Mouse (Mus musculus) forebrain, embryonic 11.5 days (tissue): ENCODE measurements around the gene Nlgn1. TPM values are rescaled to one million over a fixed set of nuclear protein-coding genes. Genes with fewer than 3 reads are reported as not detected.
A peak's percentile ranks its signal among the peaks of the same experiment; 100 is the strongest.

Source experiments
- ATAC-seq: fragments of 200-750 bp; cut with Nextera tagmentation; replicated peaks from 2 replicates; pipeline ENCODE4 v1.8.0; 2017; ENCODE audit warnings: moderate TSS enrichment; ENCODE audit not compliant: low FRiP score
- DNase-seq: peaks from one replicate; pipeline ENCODE4 v3.0.0-alpha.2; 2017; ENCODE audit warnings: low spot score
- H3K27ac ChIP-seq: fragments of 300-500 bp; sonication (generic); 2 replicates; pipeline ENCODE4 v1.5.1; 2014; ENCODE audit warnings: low read depth, low read length
- H3K27me3 ChIP-seq: fragments of 300-500 bp; sonication (generic); 2 replicates; pipeline ENCODE4 v1.6.1; 2014; ENCODE audit warnings: mild to moderate bottlenecking, low read length, mixed read lengths; ENCODE audit not compliant: control insufficient read depth, insufficient read depth
- H3K36me3 ChIP-seq: fragments of 300-500 bp; sonication (generic); 2 replicates; pipeline ENCODE4 v1.6.1; 2014; ENCODE audit warnings: mild to moderate bottlenecking, low read length, moderate library complexity, mixed read lengths; ENCODE audit not compliant: control insufficient read depth, insufficient read depth
- H3K4me1 ChIP-seq: fragments of 300-500 bp; sonication (generic); replicated peaks from 2 replicates; pipeline ENCODE4 v1.6.1; 2014; ENCODE audit warnings: low read length, mixed read lengths; ENCODE audit not compliant: control insufficient read depth, insufficient read depth
- H3K4me2 ChIP-seq: fragments of 300-500 bp; sonication (generic); 2 replicates; pipeline ENCODE4 v1.6.1; 2014; ENCODE audit warnings: low read depth, mild to moderate bottlenecking, low read length, moderate library complexity, mixed read lengths; ENCODE audit not compliant: severe bottlenecking
- H3K4me3 ChIP-seq: fragments of 300-500 bp; sonication (generic); 2 replicates; pipeline ENCODE4 v1.5.1; 2014; ENCODE audit warnings: low read depth, low read length
- H3K9ac ChIP-seq: fragments of 300-500 bp; sonication (generic); 2 replicates; pipeline ENCODE4 v1.6.1; 2014; ENCODE audit warnings: low read length
- H3K9me3 ChIP-seq: fragments of 300-500 bp; sonication (generic); 2 replicates; pipeline ENCODE4 v1.6.1; 2016; ENCODE audit warnings: low read length, mixed read lengths; ENCODE audit not compliant: control insufficient read depth
- WGBS: fragments of 180-500 bp; shearing (Covaris S2); extraction: QIAGEN DNeasy Blood & Tissue Kit; methylation state at CpG from one replicate; pipeline ENCODE4 v1.1.7; 2014; 5-methylcytosine and 5-hydroxymethylcytosine counted together
- polyA plus RNA-seq: library from polyadenylated mRNA; unstranded; fragments of >200 nt; fragmentation: Nextera tagmentation; extraction: Ambion mirVana; gene quantifications from 2 replicates; pipeline ENCODE4 v1.2.1, GENCODE M21; 2014

Nlgn1 gene
- polyA plus RNA-seq, 1 experiment from 2014 or later: 4.0 TPM

- no peaks in the 10 kb centered on the region for H3K9me3 ChIP-seq
- H3K36me3 ChIP-seq: no peaks in the 10 kb centered on the region
- H3K4me2 ChIP-seq: no peak overlapping the region
- H3K27ac ChIP-seq: no peak overlapping the region
- peaks cover 6% of the 10 kb centered on the region; the same call in 1 of the 2 replicates for H3K4me1 ChIP-seq
- DNase-seq (no peak), ATAC-seq (no peak)
- H3K4me3 ChIP-seq: no peak overlapping the region
- 79% methylated on average over 4 of the region's 4 CpGs for WGBS
- H3K27me3 ChIP-seq: peaks cover 7% of the 10 kb centered on the region; the same call in 1 of the 2 replicates
- no peak overlapping the region for H3K9ac ChIP-seq
Observed at GRCm38 (mm10) chr3:26330019-26330418, 2.2 kb downstream of the Nlgn1 start.

GRCm38 (mm10) chr3:26324510-26324909 is 7.8 kb downstream of the Nlgn1 start:
- Histone ChIP-seq H3K36me3 (no peaks in the 10 kb centered on the region), H3K4me3 (no peak overlapping the region), H3K4me1 (no peaks in the 10 kb centered on the region), H3K9ac (no peak overlapping the region), H3K27me3 (no peaks in the 10 kb centered on the region), H3K4me2 (no peak overlapping the region), H3K9me3 (no peaks in the 10 kb centered on the region), H3K27ac (no peak overlapping the region)
- ATAC-seq (no peak), DNase-seq (no peak)
- WGBS: 86% methylated on average over 1 of the region's 1 CpGs

GRCm38 (mm10) chr3:26317397-26317796 is 14.9 kb downstream of the Nlgn1 start:
- no peak overlapping the region for H3K4me2 ChIP-seq
- H3K4me3 ChIP-seq: no peak overlapping the region
- no peaks in the 10 kb centered on the region for H3K27me3 ChIP-seq
- H3K36me3 ChIP-seq: no peaks in the 10 kb centered on the region
- no peaks in the 10 kb centered on the region for H3K4me1 ChIP-seq
- whole genome bisulfite sequencing: 77% methylated on average over 2 of the region's 2 CpGs
- ATAC-seq (no peak), DNase-seq (no peak)
- H3K9ac ChIP-seq: no peak overlapping the region
- no peaks in the 10 kb centered on the region for H3K9me3 ChIP-seq
- no peak overlapping the region for H3K27ac ChIP-seq

GRCm38 (mm10) chr3:26297869-26298268 is 34.4 kb downstream of the Nlgn1 start:
- no peak overlapping the region for H3K4me3 ChIP-seq
- no peaks in the 10 kb centered on the region for H3K9me3 ChIP-seq
- H3K9ac ChIP-seq: no peak overlapping the region
- H3K4me1 ChIP-seq: no peaks in the 10 kb centered on the region
- 42% methylated on average over 5 of the region's 5 CpGs for WGBS
- H3K36me3 ChIP-seq: no peaks in the 10 kb centered on the region
- no peak overlapping the region for H3K27ac ChIP-seq
- H3K4me2 ChIP-seq: no peak overlapping the region
- no peaks in the 10 kb centered on the region for H3K27me3 ChIP-seq
- ATAC-seq (no peak), DNase-seq (no peak)

- 32% methylated on average over 4 of the region's 4 CpGs for WGBS
- DNase-seq (no peak), ATAC-seq (peak; percentile 85)
- H3K27ac ChIP-seq: no peak overlapping the region
- H3K9me3 ChIP-seq: no peaks in the 10 kb centered on the region
- no peak overlapping the region for H3K4me2 ChIP-seq
- H3K27me3 ChIP-seq: no peaks in the 10 kb centered on the region
- H3K4me3 ChIP-seq: no peak overlapping the region
- H3K9ac ChIP-seq: no peak overlapping the region
- peaks cover 2% of the 10 kb centered on the region; the same call in 1 of the 2 replicates for H3K4me1 ChIP-seq
- H3K36me3 ChIP-seq: no peaks in the 10 kb centered on the region
Observed at GRCm38 (mm10) chr3:26270894-26271795, 61.1 kb downstream of the Nlgn1 start.

GRCm38 (mm10) chr3:26246564-26246963 is 85.7 kb downstream of the Nlgn1 start:
- DNase-seq: no peak
- H3K27me3 ChIP-seq: no peaks in the 10 kb centered on the region
- no peak overlapping the region for H3K4me3 ChIP-seq
- no peak overlapping the region for H3K27ac ChIP-seq
- 85% methylated on average over 7 of the region's 7 CpGs for WGBS
- no peak overlapping the region for H3K9ac ChIP-seq
- H3K36me3 ChIP-seq: no peaks in the 10 kb centered on the region
- no peaks in the 10 kb centered on the region for H3K9me3 ChIP-seq
- no peaks in the 10 kb centered on the region for H3K4me1 ChIP-seq
- H3K4me2 ChIP-seq: no peak overlapping the region
- ATAC-seq: no peak

GRCm38 (mm10) chr3:26243274-26243673 is 89.0 kb downstream of the Nlgn1 start:
- Histone ChIP-seq H3K4me1 (no peaks in the 10 kb centered on the region), H3K27me3 (no peaks in the 10 kb centered on the region), H3K27ac (no peak overlapping the region), H3K9me3 (no peaks in the 10 kb centered on the region), H3K36me3 (no peaks in the 10 kb centered on the region), H3K9ac (no peak overlapping the region), H3K4me2 (no peak overlapping the region), H3K4me3 (no peak overlapping the region)
- no peak for DNase-seq
- no peak for ATAC-seq
- 81% methylated on average over 2 of the region's 2 CpGs for WGBS

GRCm38 (mm10) chr3:26230006-26230405 is 102.3 kb downstream of the Nlgn1 start:
- H3K4me2 ChIP-seq: no peak overlapping the region
- H3K4me3 ChIP-seq: no peak overlapping the region
- no peaks in the 10 kb centered on the region for H3K36me3 ChIP-seq
- no peak overlapping the region for H3K27ac ChIP-seq
- DNase-seq (no peak), ATAC-seq (no peak)
- no peaks in the 10 kb centered on the region for H3K27me3 ChIP-seq
- WGBS: 84% methylated on average over 2 of the region's 2 CpGs
- no peaks in the 10 kb centered on the region for H3K4me1 ChIP-seq
- H3K9me3 ChIP-seq: no peaks in the 10 kb centered on the region
- H3K9ac ChIP-seq: no peak overlapping the region

- Histone ChIP-seq H3K4me3 (no peak overlapping the region), H3K4me2 (no peak overlapping the region), H3K9me3 (no peaks in the 10 kb centered on the region), H3K4me1 (no peaks in the 10 kb centered on the region), H3K36me3 (no peaks in the 10 kb centered on the region), H3K9ac (no peak overlapping the region), H3K27ac (no peak overlapping the region), H3K27me3 (no peaks in the 10 kb centered on the region)
- DNase-seq (no peak), ATAC-seq (no peak)
- 75% methylated on average over 6 of the region's 6 CpGs for WGBS
Observed at GRCm38 (mm10) chr3:26228827-26229226, 103.4 kb downstream of the Nlgn1 start.
